Mouse (Mus musculus): ENCODE results near the gene Ubash3b.

Ubash3b gene

GRCm38 (mm10) chr9:40984313-40984712 lies 177.2 kb downstream of the Ubash3b start:
- DNase-seq = no peak

- no peak for DNase-seq
Measured at GRCm38 (mm10) chr9:40983758-40984157, 177.7 kb downstream of the Ubash3b start.

- peak in 1 of 2 experiments; percentile 30 for DNase-seq
Measured at GRCm38 (mm10) chr9:40982480-40982879, 179.0 kb downstream of the Ubash3b start.

- no peak for DNase-seq
Measured at GRCm38 (mm10) chr9:40974042-40974801, 187.3 kb downstream of the Ubash3b start.

GRCm38 (mm10) chr9:40964418-40964714 lies 197.1 kb downstream of the Ubash3b start:
- DNase-seq = no peak

GRCm38 (mm10) chr9:40963586-40964417 lies 197.7 kb downstream of the Ubash3b start, which contains the start of gene Jhy:
TSS of gene Jhy (minus strand) at chr9:40964118.
- DNase-seq = no peak

GRCm38 (mm10) chr9:40961401-40961800 lies 200.1 kb downstream of the Ubash3b start:
- no peak for DNase-seq

Data from kidney, postnatal 36 days (tissue).